15 mouse cellular contexts compared by ENCODE assay signal in genomic region chr9:50496546-50496945, GRCm38 (mm10). TPM values are rescaled to one million over a fixed set of nuclear protein-coding genes. Genes with fewer than 3 reads are reported as not detected.
DNase-seq lines count a peak whose midpoint lies in the region; ATAC-seq lines count a peak whose summit lies in the region.
"Had no signal": no experiment of that assay in that cellular context is flagged by ENCODE, and none has a peak within 500 bp of the region (broad histone marks: within the 10 kb centered on the region; RNA-seq: fewer than 3 reads in every experiment).

No protein-coding gene starts in this region.

- intact Hi-C loops in heart, postnatal 25 days (cut with DNase I), result no loop called here

- H3K27ac ChIP-seq in heart, embryonic 12.5 days (ENCODE audit: poor library complexity, severe bottlenecking), result no peak overlapping the region
- no peak overlapping the region for H3K27ac ChIP-seq in lung, embryonic 16.5 days (ENCODE audit: low read length)
- no peak overlapping the region for H3K27ac ChIP-seq in embryonic facial prominence, embryonic 11.5 days (replicated peaks; ENCODE audit: low read depth, low read length)
- H3K27ac ChIP-seq in midbrain, embryonic 14.5 days (replicated peaks; ENCODE audit: low read depth, low read length), result peak overlapping the region; percentile 1; the same call in 1 of the 2 replicates
- H3K27ac ChIP-seq: forebrain, embryonic 12.5 days; neural tube, embryonic 13.5 days had no signal

- WGBS in heart, embryonic 12.5 days, result 17% methylated on average over 6 of the region's 6 CpGs
- WGBS in lung, embryonic 16.5 days, result 26% methylated on average over 6 of the region's 6 CpGs
- 23% methylated on average over 6 of the region's 6 CpGs for WGBS in embryonic facial prominence, embryonic 11.5 days
- WGBS in midbrain, embryonic 14.5 days, result 22% methylated on average over 6 of the region's 6 CpGs

- no peaks in the 10 kb centered on the region; the same call in 1 of the 2 replicates for H3K27me3 ChIP-seq in heart, embryonic 12.5 days (replicated peaks)
- H3K27me3 ChIP-seq in lung, embryonic 16.5 days (ENCODE audit: control insufficient read depth, insufficient read depth, low read depth, low read length), result no peaks in the 10 kb centered on the region
- H3K27me3 ChIP-seq in embryonic facial prominence, embryonic 11.5 days (ENCODE audit: control insufficient read depth, insufficient read depth, low read length), result no peaks in the 10 kb centered on the region
- H3K27me3 ChIP-seq in midbrain, embryonic 14.5 days (ENCODE audit: control insufficient read depth, insufficient read depth, low read length), result no peaks in the 10 kb centered on the region
- H3K27me3 ChIP-seq: forebrain, embryonic 12.5 days; neural tube, embryonic 13.5 days had no signal

- H3K4me1 ChIP-seq in heart, embryonic 12.5 days (replicated peaks), result peaks cover 33% of the 10 kb centered on the region
- peaks cover 11% of the 10 kb centered on the region for H3K4me1 ChIP-seq in lung, embryonic 16.5 days (replicated peaks; ENCODE audit: control insufficient read depth, insufficient read depth, low read length)
- no peaks in the 10 kb centered on the region for H3K4me1 ChIP-seq in embryonic facial prominence, embryonic 11.5 days (ENCODE audit: control insufficient read depth, insufficient read depth, low read length)
- peaks cover 20% of the 10 kb centered on the region for H3K4me1 ChIP-seq in midbrain, embryonic 14.5 days (ENCODE audit: control insufficient read depth, insufficient read depth, low read length)

- no peak for DNase-seq in heart, postnatal 25 days (ENCODE audit: low spot score)
- DNase-seq in lung, adult 18-20 months, result no peak
- DNase-seq in embryonic facial prominence, embryonic 11.5 days (ENCODE audit: low spot score), result no peak
- peak; percentile 13 for DNase-seq in midbrain, embryonic 14.5 days
- no peak for DNase-seq in right cerebral cortex, postnatal 25 days
- no peak for DNase-seq in urinary bladder, postnatal 36 days (ENCODE audit: low spot score in 2 of 2)
- DNase-seq: adrenal gland, postnatal 25 days; cerebellum, adult 11 months; gastrocnemius, postnatal 25 days; layer of hippocampus, adult 9-11 months had no signal

- ATAC-seq in heart, embryonic 12.5 days (ENCODE audit: insufficient number of reproducible peaks, low FRiP score), result no peak
- no peak; the same call in 1 of the 2 replicates for ATAC-seq in lung, embryonic 16.5 days (ENCODE audit: low read depth)
- no peak for ATAC-seq in embryonic facial prominence, embryonic 11.5 days (replicated peaks; ENCODE audit: insufficient number of reproducible peaks, low FRiP score, low TSS enrichment, low read depth)
- no peak for ATAC-seq in midbrain, embryonic 14.5 days (ENCODE audit: low FRiP score, low TSS enrichment)

- H3K36me3 ChIP-seq in heart, embryonic 12.5 days, result no peaks in the 10 kb centered on the region
- no peaks in the 10 kb centered on the region for H3K36me3 ChIP-seq in lung, embryonic 16.5 days (ENCODE audit: control insufficient read depth, insufficient read depth, low read length)
- no peaks in the 10 kb centered on the region for H3K36me3 ChIP-seq in embryonic facial prominence, embryonic 11.5 days (replicated peaks; ENCODE audit: control insufficient read depth, insufficient read depth, low read depth, low read length)
- H3K36me3 ChIP-seq in midbrain, embryonic 14.5 days (ENCODE audit: control insufficient read depth, insufficient read depth, low read length), result no peaks in the 10 kb centered on the region
- H3K36me3 ChIP-seq: forebrain, embryonic 12.5 days; neural tube, embryonic 13.5 days had no signal

- no peak overlapping the region for H3K4me3 ChIP-seq in heart, embryonic 12.5 days
- no peak overlapping the region for H3K4me3 ChIP-seq in lung, embryonic 16.5 days (ENCODE audit: low read length)
- H3K4me3 ChIP-seq in embryonic facial prominence, embryonic 11.5 days (ENCODE audit: low read depth, low read length), result no peak overlapping the region
- no peak overlapping the region for H3K4me3 ChIP-seq in midbrain, embryonic 14.5 days (replicated peaks; ENCODE audit: low read depth, low read length)
- H3K4me3 ChIP-seq: forebrain, embryonic 12.5 days; neural tube, embryonic 13.5 days had no signal

- H3K9ac ChIP-seq in heart, embryonic 12.5 days, result no peak overlapping the region
- peak overlapping the region; percentile 32; the same call in 1 of the 2 replicates for H3K9ac ChIP-seq in lung, embryonic 16.5 days (ENCODE audit: low read length)
- H3K9ac ChIP-seq in embryonic facial prominence, embryonic 11.5 days (replicated peaks; ENCODE audit: low read length), result 0 out of 2 replicates have a peak overlapping the region, but pooled peaks have one; percentile 15
- H3K9ac ChIP-seq in midbrain, embryonic 14.5 days (replicated peaks; ENCODE audit: low read length), result no peak overlapping the region
- H3K9ac ChIP-seq: forebrain, embryonic 12.5 days; neural tube, embryonic 13.5 days had no signal

- peak overlapping the region; percentile 24 for H3K4me2 ChIP-seq in heart, embryonic 12.5 days
- no peak overlapping the region for H3K4me2 ChIP-seq in lung, embryonic 16.5 days (ENCODE audit: low read depth, low read length)
- H3K4me2 ChIP-seq in embryonic facial prominence, embryonic 11.5 days (ENCODE audit: low read depth, low read length), result no peak overlapping the region
- no peak overlapping the region for H3K4me2 ChIP-seq in midbrain, embryonic 14.5 days (ENCODE audit: low read length)
- H3K4me2 ChIP-seq: neural tube, embryonic 13.5 days had no signal

- no peaks in the 10 kb centered on the region for H3K9me3 ChIP-seq in heart, embryonic 12.5 days (replicated peaks)
- no peaks in the 10 kb centered on the region for H3K9me3 ChIP-seq in lung, embryonic 16.5 days (ENCODE audit: control insufficient read depth, low read length)
- H3K9me3 ChIP-seq in embryonic facial prominence, embryonic 11.5 days (replicated peaks; ENCODE audit: control insufficient read depth, low read length), result no peaks in the 10 kb centered on the region
- H3K9me3 ChIP-seq in midbrain, embryonic 14.5 days (ENCODE audit: control insufficient read depth, low read length), result no peaks in the 10 kb centered on the region
- H3K9me3 ChIP-seq: forebrain, embryonic 12.5 days; megakaryocyte, embryonic 14.5 days; neural tube, embryonic 13.5 days had no signal

RNA-seq across cellular contexts. Expression of gene Plet1, which starts 2.2 kb away (rescaled TPM):
- polyA plus RNA-seq in heart, embryonic 12.5 days (2016; fragmentation: Nextera tagmentation; extraction: Ambion mirVana), result 0.44 and 0.46 TPM in 2 replicates
- total RNA-seq in heart, postnatal 25 days (2021), result 1 to 10 TPM; 1.6 to 2.2 TPM
- 4.1 and 8.3 TPM in 2 replicates for polyA plus RNA-seq in lung, embryonic 16.5 days (2015; fragmentation: Nextera tagmentation; extraction: Ambion mirVana)
- 0.32 and 0.49 TPM in 2 replicates for polyA plus RNA-seq in embryonic facial prominence, embryonic 11.5 days (2014; fragmentation: Nextera tagmentation; extraction: Ambion mirVana)
- polyA plus RNA-seq in midbrain, embryonic 14.5 days (2014; fragmentation: Nextera tagmentation; extraction: Ambion mirVana), result 0.39 and 0.50 TPM in 2 replicates
- total RNA-seq: gastrocnemius, postnatal 25 days had no signal

RNA-seq across cellular contexts. Expression of gene Pts, which starts 32.0 kb away (rescaled TPM):
- polyA plus RNA-seq in heart, embryonic 12.5 days (2016; fragmentation: Nextera tagmentation; extraction: Ambion mirVana), result 82.2 and 84.1 TPM in 2 replicates
- 10 to 100 TPM; 29.0 to 29.5 TPM for total RNA-seq in heart, postnatal 25 days (2021)
- 74.6 and 74.7 TPM in 2 replicates for polyA plus RNA-seq in lung, embryonic 16.5 days (2015; fragmentation: Nextera tagmentation; extraction: Ambion mirVana)
- 59.7 and 64.6 TPM in 2 replicates for polyA plus RNA-seq in embryonic facial prominence, embryonic 11.5 days (2014; fragmentation: Nextera tagmentation; extraction: Ambion mirVana)
- 118 and 122 TPM in 2 replicates for polyA plus RNA-seq in midbrain, embryonic 14.5 days (2014; fragmentation: Nextera tagmentation; extraction: Ambion mirVana)

RNA-seq across cellular contexts. Expression of gene Il18, which starts 58.1 kb away (rescaled TPM):
- 3.9 and 4.0 TPM in 2 replicates for polyA plus RNA-seq in heart, embryonic 12.5 days (2016; fragmentation: Nextera tagmentation; extraction: Ambion mirVana)
- 1 to 10 TPM; 1.3 to 1.4 TPM for total RNA-seq in heart, postnatal 25 days (2021)
- polyA plus RNA-seq in lung, embryonic 16.5 days (2015; fragmentation: Nextera tagmentation; extraction: Ambion mirVana), result 5.0 and 6.5 TPM in 2 replicates
- 2.4 and 3.3 TPM in 2 replicates for polyA plus RNA-seq in embryonic facial prominence, embryonic 11.5 days (2014; fragmentation: Nextera tagmentation; extraction: Ambion mirVana)
- polyA plus RNA-seq in midbrain, embryonic 14.5 days (2014; fragmentation: Nextera tagmentation; extraction: Ambion mirVana), result 21.7 and 23.1 TPM in 2 replicates

RNA-seq across cellular contexts. Expression of gene Bco2, which starts 58.4 kb away (rescaled TPM):
- 0.08 TPM in 1 of 2 replicates, not detected in the other for polyA plus RNA-seq in heart, embryonic 12.5 days (2016; fragmentation: Nextera tagmentation; extraction: Ambion mirVana)
- total RNA-seq in heart, postnatal 25 days (2021), result under 1 TPM; 0.31 to 0.36 TPM
- 0.09 and 0.35 TPM in 2 replicates for polyA plus RNA-seq in lung, embryonic 16.5 days (2015; fragmentation: Nextera tagmentation; extraction: Ambion mirVana)
- polyA plus RNA-seq in embryonic facial prominence, embryonic 11.5 days (2014; fragmentation: Nextera tagmentation; extraction: Ambion mirVana), result 0.13 and 0.47 TPM in 2 replicates
- polyA plus RNA-seq in midbrain, embryonic 14.5 days (2014; fragmentation: Nextera tagmentation; extraction: Ambion mirVana), result 0.20 and 0.23 TPM in 2 replicates

Comparison
In these comparisons a context has a peak if more than half of its experiments do, and no peak if none do; other contexts are left out.
1. H3K9ac ChIP-seq: peak in lung, embryonic 16.5 days (single experiment) and embryonic facial prominence, embryonic 11.5 days (single experiment); none in heart, embryonic 12.5 days (single experiment) and midbrain, embryonic 14.5 days (single experiment).